Mouse (Mus musculus): ENCODE results near the gene Cdk5r1. TPM values are rescaled to one million over a fixed set of nuclear protein-coding genes. Genes with fewer than 3 reads are reported as not detected.

Cdk5r1 gene
- polyA plus RNA-seq, 1 experiment from 2014 or later = 0.75 TPM

- no peaks in the 10 kb centered on the region for H3K9me3 ChIP-seq (ENCODE audit: control insufficient read depth, low read length)
- no peak overlapping the region; the same call in 1 of the 2 replicates for H3K4me2 ChIP-seq (replicated peaks; ENCODE audit: low read depth)
- DNase-seq (ENCODE audit: low spot score) (no peak), ATAC-seq (ENCODE audit: low FRiP score, low TSS enrichment) (no peak)
- no peak for TF ChIP-seq CTCF (IDR thresholded peaks at IDR 0.05; ENCODE audit: low read depth)
- TF ChIP-seq EP300 (optimal IDR thresholded peaks at IDR 0.05) = no peak
- no peaks in the 10 kb centered on the region for H3K36me3 ChIP-seq (ENCODE audit: control insufficient read depth, insufficient read depth, low read length)
- no peaks in the 10 kb centered on the region for H3K4me1 ChIP-seq (replicated peaks; ENCODE audit: control insufficient read depth, insufficient read depth)
- no peak overlapping the region; the same call in 1 of the 2 replicates for H3K27ac ChIP-seq (replicated peaks)
- 51% methylated on average over 19 of the region's 19 CpGs for WGBS
- no peaks in the 10 kb centered on the region for H3K27me3 ChIP-seq (ENCODE audit: control insufficient read depth, insufficient read depth, low read length)
- H3K9ac ChIP-seq (ENCODE audit: low read length) = no peak overlapping the region
- no peak overlapping the region for H3K4me3 ChIP-seq (ENCODE audit: low read depth, low read length)
Observed at GRCm38 (mm10) chr11:80508361-80509175, 31.7 kb downstream of the Cdk5r1 start.

DNA sequence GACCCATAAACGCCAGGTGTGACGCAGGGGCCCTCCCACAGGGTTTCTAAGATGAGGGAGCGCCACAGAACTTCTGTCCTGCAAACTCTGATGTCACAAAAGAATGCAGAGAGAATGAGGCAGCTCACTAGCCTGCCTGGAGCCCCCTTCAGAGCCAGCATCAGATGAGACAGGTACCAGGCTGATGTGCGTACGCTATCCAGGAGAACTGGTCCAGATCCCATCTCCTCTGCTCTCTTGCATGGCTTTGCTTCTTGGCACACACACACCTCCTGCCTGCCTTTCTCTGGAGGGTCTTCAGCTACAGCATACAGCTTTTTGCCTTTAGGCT is 32.3 kb downstream of the Cdk5r1 start:
- TF ChIP-seq CTCF (IDR thresholded peaks at IDR 0.05; ENCODE audit: low read depth) = no peak
- TF ChIP-seq EP300 (optimal IDR thresholded peaks at IDR 0.05) = no peak
- no peak overlapping the region for H3K4me2 ChIP-seq (replicated peaks; ENCODE audit: low read depth)
- 73% methylated on average over 5 of the region's 5 CpGs for WGBS
- ATAC-seq (ENCODE audit: low FRiP score, low TSS enrichment) (no peak), DNase-seq (ENCODE audit: low spot score) (no peak)
- no peak overlapping the region for H3K4me3 ChIP-seq (ENCODE audit: low read depth, low read length)
- no peaks in the 10 kb centered on the region for H3K27me3 ChIP-seq (ENCODE audit: control insufficient read depth, insufficient read depth, low read length)
- H3K4me1 ChIP-seq (replicated peaks; ENCODE audit: control insufficient read depth, insufficient read depth) = no peaks in the 10 kb centered on the region
- no peaks in the 10 kb centered on the region for H3K36me3 ChIP-seq (ENCODE audit: control insufficient read depth, insufficient read depth, low read length)
- H3K27ac ChIP-seq (replicated peaks) = no peak overlapping the region
- no peaks in the 10 kb centered on the region for H3K9me3 ChIP-seq (ENCODE audit: control insufficient read depth, low read length)
- no peak overlapping the region for H3K9ac ChIP-seq (ENCODE audit: low read length)

GRCm38 (mm10) chr11:80510124-80510523 is 33.3 kb downstream of the Cdk5r1 start:
- DNase-seq (ENCODE audit: low spot score) (no peak), ATAC-seq (ENCODE audit: low FRiP score, low TSS enrichment) (no peak)
- no peak overlapping the region for H3K4me2 ChIP-seq (replicated peaks; ENCODE audit: low read depth)
- H3K36me3 ChIP-seq (ENCODE audit: control insufficient read depth, insufficient read depth, low read length) = no peaks in the 10 kb centered on the region
- 86% methylated on average over 10 of the region's 10 CpGs for WGBS
- no peak overlapping the region for H3K27ac ChIP-seq (replicated peaks)
- H3K27me3 ChIP-seq (ENCODE audit: control insufficient read depth, insufficient read depth, low read length) = no peaks in the 10 kb centered on the region
- TF ChIP-seq CTCF (IDR thresholded peaks at IDR 0.05; ENCODE audit: low read depth) (no peak), EP300 (optimal IDR thresholded peaks at IDR 0.05) (no peak)
- H3K4me3 ChIP-seq (ENCODE audit: low read depth, low read length) = no peak overlapping the region
- H3K9me3 ChIP-seq (ENCODE audit: control insufficient read depth, low read length) = no peaks in the 10 kb centered on the region
- no peak overlapping the region for H3K9ac ChIP-seq (ENCODE audit: low read length)
- H3K4me1 ChIP-seq (replicated peaks; ENCODE audit: control insufficient read depth, insufficient read depth) = no peaks in the 10 kb centered on the region

DNA sequence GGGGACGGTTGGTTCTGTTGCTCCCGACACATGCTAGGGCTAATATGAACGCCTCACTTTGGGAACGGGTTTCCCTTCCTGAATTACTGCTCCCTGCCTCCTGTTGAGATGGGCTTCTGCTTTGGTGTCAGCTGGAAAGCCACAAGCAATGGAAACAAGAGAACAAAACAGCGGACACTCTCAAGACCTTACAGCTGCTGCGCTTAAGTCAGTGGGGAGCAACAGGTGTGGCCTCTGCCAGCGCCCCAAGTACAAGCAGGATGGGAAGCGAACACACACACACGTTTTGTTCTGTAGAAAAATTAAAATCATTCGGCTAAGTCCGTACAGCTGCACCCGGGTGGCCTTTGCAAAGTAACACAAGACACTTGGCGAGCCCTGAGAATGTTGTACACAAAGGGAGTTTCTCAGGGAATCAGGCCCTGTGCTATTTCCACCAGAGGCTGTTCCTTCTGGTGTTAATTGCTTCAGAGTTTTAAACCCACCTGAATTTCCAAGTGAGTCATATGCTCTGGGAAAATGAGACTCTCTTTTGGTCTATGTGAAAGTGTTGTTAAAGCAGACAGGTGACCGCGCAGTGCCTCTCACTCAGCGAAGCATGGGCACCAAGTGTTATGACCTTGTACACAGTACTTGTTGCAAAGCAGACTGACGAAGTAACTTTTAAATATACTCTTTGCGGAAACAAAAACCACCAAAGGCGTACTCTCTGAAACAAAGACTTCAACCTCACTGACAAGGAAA is 35.7 kb downstream of the Cdk5r1 start:
- WGBS = 70% methylated on average over 19 of the region's 19 CpGs
- no peak for TF ChIP-seq EP300 (optimal IDR thresholded peaks at IDR 0.05)
- H3K4me3 ChIP-seq (ENCODE audit: low read depth, low read length) = no peak overlapping the region
- no peaks in the 10 kb centered on the region for H3K27me3 ChIP-seq (ENCODE audit: control insufficient read depth, insufficient read depth, low read length)
- H3K9me3 ChIP-seq (ENCODE audit: control insufficient read depth, low read length) = no peaks in the 10 kb centered on the region
- H3K4me2 ChIP-seq (replicated peaks; ENCODE audit: low read depth) = no peak overlapping the region
- no peaks in the 10 kb centered on the region for H3K36me3 ChIP-seq (ENCODE audit: control insufficient read depth, insufficient read depth, low read length)
- DNase-seq (ENCODE audit: low spot score) (no peak), ATAC-seq (ENCODE audit: low FRiP score, low TSS enrichment) (no peak)
- H3K4me1 ChIP-seq (replicated peaks; ENCODE audit: control insufficient read depth, insufficient read depth) = no peaks in the 10 kb centered on the region
- no peak overlapping the region for H3K27ac ChIP-seq (replicated peaks)
- H3K9ac ChIP-seq (ENCODE audit: low read length) = no peak overlapping the region

GRCm38 (mm10) chr11:80513796-80514195 is 37.0 kb downstream of the Cdk5r1 start:
- no peak overlapping the region for H3K4me3 ChIP-seq (ENCODE audit: low read depth, low read length)
- H3K36me3 ChIP-seq (ENCODE audit: control insufficient read depth, insufficient read depth, low read length) = no peaks in the 10 kb centered on the region
- no peak overlapping the region for H3K9ac ChIP-seq (ENCODE audit: low read length)
- no peak overlapping the region for H3K27ac ChIP-seq (replicated peaks)
- H3K4me2 ChIP-seq (replicated peaks; ENCODE audit: low read depth) = no peak overlapping the region
- TF ChIP-seq CTCF (IDR thresholded peaks at IDR 0.05; ENCODE audit: low read depth) = no peak
- TF ChIP-seq EP300 (optimal IDR thresholded peaks at IDR 0.05) = no peak
- H3K9me3 ChIP-seq (ENCODE audit: control insufficient read depth, low read length) = no peaks in the 10 kb centered on the region
- ATAC-seq (ENCODE audit: low FRiP score, low TSS enrichment) (no peak), DNase-seq (ENCODE audit: low spot score) (no peak)
- no peaks in the 10 kb centered on the region for H3K27me3 ChIP-seq (ENCODE audit: control insufficient read depth, insufficient read depth, low read length)
- WGBS = 60% methylated on average over 7 of the region's 7 CpGs
- H3K4me1 ChIP-seq (replicated peaks; ENCODE audit: control insufficient read depth, insufficient read depth) = no peaks in the 10 kb centered on the region

GRCm38 (mm10) chr11:80515346-80515745 is 38.5 kb downstream of the Cdk5r1 start:
- Histone ChIP-seq H3K27ac (replicated peaks) (no peak overlapping the region), H3K27me3 (ENCODE audit: control insufficient read depth, insufficient read depth, low read length) (no peaks in the 10 kb centered on the region), H3K4me2 (replicated peaks; ENCODE audit: low read depth) (no peak overlapping the region), H3K9me3 (ENCODE audit: control insufficient read depth, low read length) (no peaks in the 10 kb centered on the region), H3K4me3 (ENCODE audit: low read depth, low read length) (no peak overlapping the region), H3K9ac (ENCODE audit: low read length) (no peak overlapping the region), H3K4me1 (replicated peaks; ENCODE audit: control insufficient read depth, insufficient read depth) (0 out of 2 replicates have a peak, but pooled peaks cover 3% of the 10 kb centered on the region), H3K36me3 (ENCODE audit: control insufficient read depth, insufficient read depth, low read length) (no peaks in the 10 kb centered on the region)
- ATAC-seq (ENCODE audit: low FRiP score, low TSS enrichment) (no peak), DNase-seq (ENCODE audit: low spot score) (no peak)
- TF ChIP-seq CTCF (IDR thresholded peaks at IDR 0.05; ENCODE audit: low read depth) = no peak
- TF ChIP-seq EP300 (optimal IDR thresholded peaks at IDR 0.05) = no peak
- 26% methylated on average over 1 of the region's 1 CpGs for WGBS
